Mouse (Mus musculus): ENCODE measurements at regions not wholly inside any gene's neighbourhood (a gene's known extent, or its start where the extent isn't known, plus 50 kb on each side); places are given as distances from the start of the nearest gene placed in this dataset.
A peak's percentile ranks its signal among the peaks of the same experiment; 100 is the strongest.
"Not testable (repeated sequence)": the region's sequence is repeated elsewhere in the genome, so short reads cannot be mapped to it uniquely, and the experiment has no call there.

- DNase-seq = no peak
Measured at GRCm38 (mm10) chr4:153829766-153830165, 127.3 kb upstream of the A430005L14Rik start.

DNA sequence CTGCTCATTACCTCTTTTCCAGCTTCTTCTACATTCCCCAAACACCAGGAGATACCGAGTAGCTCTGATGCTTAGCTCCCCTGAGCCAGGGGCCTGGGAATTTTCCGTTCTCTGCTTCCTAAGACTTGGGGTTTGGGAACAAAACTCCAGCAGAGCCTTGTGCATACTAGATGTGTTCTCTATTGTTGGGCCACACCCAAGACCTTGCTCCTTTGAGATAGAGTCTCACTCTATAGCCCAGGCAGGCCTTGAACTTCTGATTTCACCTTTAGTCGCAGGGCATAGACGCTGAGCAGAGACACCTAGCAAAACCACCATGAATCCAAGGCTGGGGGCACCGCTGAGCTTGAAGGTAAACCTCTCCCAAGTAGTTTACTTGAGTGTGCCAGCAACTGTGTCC lies 126.5 kb upstream of the A430005L14Rik start:
- no peak for DNase-seq

GRCm38 (mm10) chr4:153831251-153831650 lies 125.8 kb upstream of the A430005L14Rik start:
- DNase-seq = not testable (repeated sequence)

DNA sequence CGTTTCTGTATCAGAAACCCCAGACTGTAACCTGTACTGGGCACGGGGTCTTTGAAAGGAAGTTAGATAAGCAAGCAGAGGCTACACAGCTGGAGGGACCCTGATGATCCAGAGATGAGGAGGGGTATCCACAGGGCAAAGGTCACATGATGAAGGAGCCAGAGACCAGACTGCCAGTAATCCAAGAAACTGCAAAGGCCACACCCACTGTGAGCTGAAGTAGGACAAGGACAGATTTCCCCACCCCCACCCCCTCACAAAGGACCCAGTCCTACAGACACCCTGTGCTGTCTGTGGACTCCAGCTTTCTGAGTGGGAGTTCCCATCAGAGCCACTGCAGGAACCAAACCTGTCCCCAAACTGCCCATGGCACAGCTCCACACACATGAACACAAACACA lies 124.9 kb upstream of the A430005L14Rik start:
- DNase-seq = no peak

DNA sequence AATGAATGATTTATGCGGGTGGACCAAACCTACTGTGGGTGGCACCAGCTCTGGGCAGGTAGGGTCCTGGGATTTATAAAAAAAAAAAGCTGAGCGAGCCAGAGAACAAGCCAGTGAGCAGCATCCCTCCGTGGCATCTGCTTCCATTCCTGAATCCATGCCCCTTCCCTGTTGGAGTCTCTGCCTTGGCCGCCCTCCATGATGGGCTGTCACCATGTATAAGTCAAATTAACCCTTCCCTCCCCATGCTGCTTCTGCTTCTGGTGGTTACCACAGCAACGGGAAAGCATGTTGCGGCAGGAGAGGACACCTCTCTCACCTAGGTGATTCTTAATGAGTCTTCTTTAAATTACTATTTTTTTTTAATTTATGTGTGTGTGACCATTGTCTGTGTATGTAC lies 112.3 kb upstream of the A430005L14Rik start:
- no peak for DNase-seq

- no peak for DNase-seq
Measured at GRCm38 (mm10) chr4:153848274-153848673, 108.8 kb upstream of the A430005L14Rik start.

DNA sequence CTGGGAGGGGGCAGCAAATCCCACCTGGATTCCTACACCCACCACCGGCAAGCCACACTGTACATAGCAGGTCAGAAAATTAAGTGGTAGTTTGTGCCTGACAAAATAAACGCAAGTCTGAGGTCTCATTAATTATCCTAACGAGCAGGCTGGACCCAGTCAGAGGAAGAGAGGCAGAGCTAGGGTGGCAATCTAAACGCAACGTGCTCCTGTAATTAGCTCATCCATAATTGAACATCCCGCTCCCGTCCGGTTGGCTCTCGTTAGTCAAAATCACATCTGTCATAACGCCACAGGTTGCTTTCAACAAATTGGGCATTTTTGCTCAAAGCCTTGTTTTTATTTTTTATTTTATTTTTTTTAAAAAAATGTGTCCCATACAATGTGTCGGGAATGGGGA lies 106.9 kb upstream of the A430005L14Rik start:
- no peak for DNase-seq

DNA sequence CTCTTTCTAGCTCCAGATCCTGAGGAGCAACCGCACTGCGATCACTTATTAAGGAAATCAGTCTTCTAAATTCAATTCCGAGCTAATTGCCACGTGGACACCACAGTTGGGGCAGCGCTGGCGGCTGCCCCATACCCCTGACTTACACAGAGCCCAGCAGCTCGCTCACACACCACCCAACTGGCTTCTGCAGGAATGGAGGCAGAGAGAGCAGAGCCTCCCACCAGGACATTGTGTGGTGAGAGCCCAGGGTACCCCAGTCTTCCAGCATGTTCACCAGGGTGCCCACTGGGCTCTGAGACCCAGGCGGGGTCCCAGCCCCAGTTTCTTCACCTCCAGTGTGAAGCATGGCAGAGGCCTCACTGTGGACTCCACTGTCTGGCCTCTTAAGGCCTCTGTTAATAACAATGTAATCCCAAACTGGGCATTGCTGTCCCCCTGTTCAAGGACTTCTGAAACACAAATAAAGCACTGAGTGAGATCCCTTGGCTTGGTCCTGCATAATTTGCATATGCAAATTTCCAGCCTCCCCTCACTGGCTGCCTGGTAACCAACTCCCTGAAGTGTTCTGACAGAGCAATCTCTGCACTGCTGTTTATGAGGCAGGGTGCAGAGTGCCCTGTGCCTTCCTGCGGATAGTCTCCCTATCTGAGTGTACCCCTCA lies 102.8 kb upstream of the A430005L14Rik start:
- no peak for DNase-seq

DNA sequence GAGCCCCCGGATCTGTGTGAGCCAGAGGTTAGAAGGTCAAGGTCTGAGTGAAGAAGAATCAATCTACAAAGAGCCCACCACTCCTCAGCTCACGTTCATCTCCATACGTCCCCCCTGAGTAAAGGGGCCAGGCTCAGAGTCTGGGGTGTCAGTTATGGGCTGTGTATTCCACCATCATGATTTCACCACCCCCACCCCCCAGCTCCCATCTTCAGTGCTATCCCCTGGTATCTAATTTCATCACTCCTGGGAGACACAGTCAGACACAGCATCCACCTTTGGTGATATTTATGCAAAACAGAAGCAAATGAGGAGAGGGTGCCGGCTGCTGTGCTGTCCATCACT lies 102.3 kb upstream of the A430005L14Rik start:
- no peak for DNase-seq

DNA sequence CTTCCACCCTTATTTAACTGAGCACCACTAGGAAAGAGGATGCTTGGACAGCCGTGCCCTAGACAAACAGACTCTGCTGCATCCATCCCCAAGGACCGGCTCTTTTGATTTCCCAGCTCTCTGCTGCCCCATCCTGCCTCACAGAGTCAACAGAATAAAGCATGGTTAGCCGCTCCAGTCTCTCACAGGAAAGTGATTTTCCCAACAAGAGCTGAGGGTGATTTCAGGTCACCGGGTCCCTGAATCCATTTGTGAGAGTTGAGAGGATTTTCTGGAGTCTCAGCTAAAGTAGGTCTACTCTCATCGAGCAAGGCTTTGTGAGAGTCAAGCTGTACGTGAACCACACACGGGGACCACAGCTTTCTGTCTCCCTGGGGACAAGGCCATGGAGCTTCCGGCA lies 95.6 kb upstream of the A430005L14Rik start:
- DNase-seq = no peak

DNA sequence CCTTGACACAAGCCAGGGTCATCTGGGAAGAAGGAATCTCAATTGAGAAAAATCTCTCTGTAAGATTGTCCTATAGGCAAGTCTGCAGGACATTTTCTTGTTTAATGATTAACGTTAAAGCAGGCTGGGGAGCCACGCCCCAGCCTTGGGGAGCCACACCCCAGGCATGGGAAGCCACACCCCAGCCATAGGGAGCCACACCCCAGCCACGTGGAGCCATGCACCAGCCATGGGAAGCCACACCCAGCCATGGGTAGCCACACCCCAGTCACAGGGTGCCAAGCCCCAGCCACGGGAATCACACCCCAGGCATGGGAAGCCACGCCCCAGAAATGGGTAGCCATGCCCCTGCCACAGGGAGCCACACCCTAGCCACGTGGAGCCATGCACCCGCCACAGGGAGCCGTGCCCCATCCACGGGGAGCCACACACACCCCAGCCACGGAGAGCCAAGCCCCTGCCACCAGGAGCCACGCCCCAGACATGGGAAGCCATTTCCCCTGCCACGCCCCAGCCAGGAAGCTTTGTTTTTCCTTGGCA lies 94.8 kb upstream of the A430005L14Rik start:
- no peak for DNase-seq

GRCm38 (mm10) chr4:153872346-153872745 lies 84.7 kb upstream of the A430005L14Rik start:
- peak; percentile 14 for DNase-seq

DNA sequence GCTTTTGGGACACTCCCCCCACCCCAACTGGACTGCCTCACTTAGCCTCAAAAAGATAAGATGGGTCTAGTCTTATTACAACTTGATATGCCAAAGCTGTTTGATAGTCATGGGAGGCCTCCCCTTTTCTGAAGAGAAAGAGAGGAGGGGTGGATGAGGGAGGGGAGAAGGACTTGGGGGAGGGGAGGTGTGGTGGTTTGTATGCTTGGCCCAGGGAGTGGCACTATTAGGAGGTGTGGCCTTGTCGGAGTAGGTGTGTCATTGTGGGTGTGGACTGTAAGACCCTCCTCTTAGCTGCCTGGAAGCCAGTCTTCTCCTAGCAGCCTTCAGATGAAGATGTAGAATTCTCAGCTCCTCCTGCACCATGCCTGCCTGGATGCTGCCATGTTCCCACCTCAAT lies 82.0 kb upstream of the A430005L14Rik start:
- not testable (repeated sequence) for DNase-seq

GRCm38 (mm10) chr4:153876954-153877642 lies 79.9 kb upstream of the A430005L14Rik start:
- DNase-seq = peak; percentile 14

DNA sequence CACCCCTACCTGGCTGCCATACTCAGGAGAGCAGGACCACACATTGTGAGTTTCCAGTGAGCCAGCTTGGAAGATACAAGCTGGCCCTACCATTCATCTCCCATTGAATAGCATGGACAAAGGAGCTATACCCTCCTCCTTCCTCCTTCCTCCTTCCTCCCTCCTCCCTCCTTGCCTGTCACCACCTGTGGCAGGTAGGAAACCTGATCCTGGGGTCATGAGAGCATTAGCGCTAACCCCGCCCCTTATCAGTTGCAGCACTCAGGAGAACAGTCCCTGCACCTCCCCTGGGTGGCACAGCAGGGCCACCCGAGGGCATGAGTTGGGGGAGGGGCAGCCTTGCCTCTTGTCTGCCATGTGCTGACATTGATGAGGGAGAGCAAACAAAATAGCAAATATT lies 74.0 kb upstream of the A430005L14Rik start:
- no peak for DNase-seq

GRCm38 (mm10) chr4:153884044-153884443 lies 73.0 kb upstream of the A430005L14Rik start:
- no peak for DNase-seq

DNA sequence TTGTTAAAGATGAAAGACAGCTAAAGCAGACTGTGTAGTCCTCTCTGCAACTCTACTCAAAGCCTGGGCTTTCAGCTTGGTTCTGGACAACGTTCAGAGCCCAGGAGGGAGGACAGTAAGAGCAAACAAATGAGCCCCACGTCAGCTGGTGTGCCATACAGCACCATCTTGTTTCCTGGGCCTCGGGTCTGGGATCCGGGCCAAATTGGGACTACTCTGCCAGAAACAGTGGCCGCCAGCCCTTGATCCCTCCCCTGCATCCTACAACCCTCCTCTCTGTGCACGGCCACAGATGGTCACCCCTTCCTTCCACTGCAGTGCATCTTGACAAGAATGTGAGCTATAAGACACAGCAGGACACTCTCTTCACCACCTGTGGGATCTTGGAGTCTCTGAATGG lies 71.2 kb upstream of the A430005L14Rik start:
- no peak for DNase-seq

DNA sequence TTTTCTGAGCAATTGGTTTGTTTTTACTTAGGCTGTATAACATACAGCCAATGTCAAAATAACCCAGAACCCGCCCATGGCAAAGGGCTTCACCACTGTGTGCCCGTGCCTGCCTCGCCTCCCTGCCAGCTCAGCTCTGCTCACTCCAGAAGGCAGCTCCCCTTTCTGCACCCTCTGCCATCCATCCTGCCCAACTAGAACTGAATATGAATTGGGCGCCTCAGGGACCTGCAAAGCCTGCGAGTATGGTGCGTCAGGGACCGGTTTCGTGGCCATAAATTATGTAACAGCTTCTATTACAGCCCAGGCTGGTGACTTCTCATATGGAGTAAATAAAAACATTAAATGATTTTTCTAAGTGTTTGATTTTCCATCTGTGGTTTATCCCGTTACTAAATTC lies 66.9 kb upstream of the A430005L14Rik start:
- DNase-seq = no peak

- no peak for DNase-seq
Measured at GRCm38 (mm10) chr4:153899721-153900120, 57.3 kb upstream of the A430005L14Rik start.

DNA sequence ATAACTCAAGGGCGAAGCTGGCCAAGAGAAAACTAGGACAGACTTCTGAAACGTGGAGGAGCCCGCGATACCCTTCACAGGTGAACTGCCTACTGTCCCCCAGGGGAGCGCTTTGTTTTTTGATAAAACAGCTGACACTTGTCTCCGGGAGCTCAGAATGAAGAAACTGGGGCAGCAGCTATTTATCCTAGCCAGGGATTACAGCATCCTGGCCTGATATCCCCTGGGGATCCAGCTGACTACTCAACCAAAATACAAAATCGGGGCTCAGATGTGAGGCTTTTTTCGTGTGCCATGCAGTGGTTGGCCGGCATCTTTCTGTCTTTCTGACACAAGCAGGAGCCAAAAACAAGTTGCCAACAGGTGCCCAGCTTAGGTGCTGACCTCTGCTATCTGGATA lies 52.0 kb upstream of the A430005L14Rik start:
- DNase-seq = no peak

- no peak for DNase-seq
Measured at GRCm38 (mm10) chr4:153905511-153905910, 51.5 kb upstream of the A430005L14Rik start.
